10 mouse cellular contexts compared by ENCODE assay signal in genomic region chr2:59675270-59675995, GRCm38 (mm10).
A peak's percentile ranks its signal among the peaks of the same experiment; 100 is the strongest.
DNase-seq lines count a peak whose midpoint lies in the region; ATAC-seq and TF ChIP-seq lines count a peak whose summit lies in the region.
"Had no signal": no experiment of that assay in that cellular context is flagged by ENCODE, and none has a peak within 500 bp of the region (broad histone marks: within the 10 kb centered on the region; RNA-seq: fewer than 3 reads in every experiment).

No protein-coding gene starts in this region.

- H3K36me3 ChIP-seq in heart, adult 2 months (ENCODE audit: control insufficient read depth, insufficient read depth, low read length), result peaks cover 6% of the 10 kb centered on the region
- H3K36me3 ChIP-seq in heart, embryonic 11.5 days (ENCODE audit: control insufficient read depth, insufficient read depth, low read length), result no peaks in the 10 kb centered on the region
- H3K36me3 ChIP-seq in neural tube, embryonic 11.5 days (ENCODE audit: control insufficient read depth, insufficient read depth, low read length), result no peaks in the 10 kb centered on the region
- peaks cover 6% of the 10 kb centered on the region; the same call in 1 of the 2 replicates for H3K36me3 ChIP-seq in limb, embryonic 12.5 days
- H3K36me3 ChIP-seq in stomach, postnatal 0 days (ENCODE audit: control insufficient read depth, insufficient read depth, low read length), result no peaks in the 10 kb centered on the region

- H3K79me2 ChIP-seq in heart, adult 2 months (replicated peaks; ENCODE audit: control insufficient read depth, insufficient read depth, low read length), result peaks cover 4% of the 10 kb centered on the region

- intact Hi-C loops in heart, adult 2 months (cut with DNase I), result no loop called here

- H3K4me2 ChIP-seq in heart, embryonic 11.5 days, result no peak overlapping the region
- H3K4me2 ChIP-seq in neural tube, embryonic 11.5 days (ENCODE audit: low read depth), result no peak overlapping the region
- 0 out of 2 replicates have a peak overlapping the region, but pooled peaks have one; percentile 8 for H3K4me2 ChIP-seq in limb, embryonic 12.5 days
- H3K4me2 ChIP-seq in stomach, postnatal 0 days (replicated peaks; ENCODE audit: low read depth), result no peak overlapping the region

- no peaks in the 10 kb centered on the region for H3K27me3 ChIP-seq in heart, adult 2 months (ENCODE audit: control insufficient read depth, insufficient read depth, low read length)
- no peaks in the 10 kb centered on the region for H3K27me3 ChIP-seq in heart, embryonic 11.5 days (ENCODE audit: control insufficient read depth, insufficient read depth, low read length)
- no peaks in the 10 kb centered on the region for H3K27me3 ChIP-seq in neural tube, embryonic 11.5 days (ENCODE audit: control insufficient read depth, insufficient read depth, low read length)
- H3K27me3 ChIP-seq in limb, embryonic 12.5 days, result no peaks in the 10 kb centered on the region
- no peaks in the 10 kb centered on the region for H3K27me3 ChIP-seq in stomach, postnatal 0 days (ENCODE audit: control insufficient read depth, insufficient read depth, low read length)

- TF ChIP-seq EP300 in heart, adult 2 months (IDR thresholded peaks at IDR 0.05; ENCODE audit: insufficient read depth, low read depth, low read length), result 0 out of 2 replicates have a peak, but pooled peaks have one; percentile 14
- TF ChIP-seq EP300 in stomach, postnatal 0 days (optimal IDR thresholded peaks at IDR 0.05), result no peak

- peak; percentile 26 for TF ChIP-seq CTCF in heart, adult 2 months (IDR thresholded peaks at IDR 0.05)
- peak; percentile 62 for TF ChIP-seq CTCF in stomach, postnatal 0 days (IDR thresholded peaks at IDR 0.05; ENCODE audit: low read depth)

- 49% methylated on average over 17 of the region's 17 CpGs for WGBS in heart, adult 2 months
- 39% methylated on average over 17 of the region's 17 CpGs for WGBS in heart, embryonic 11.5 days (ENCODE audit: insufficient replicate concordance)
- 39% methylated on average over 17 of the region's 17 CpGs for WGBS in neural tube, embryonic 11.5 days
- 24% methylated on average over 17 of the region's 17 CpGs for WGBS in limb, embryonic 12.5 days
- 47% methylated on average over 17 of the region's 17 CpGs for WGBS in stomach, postnatal 0 days

- DNase-seq in heart, adult 2 months, result peak in 1 of 2 experiments; percentile 29
- no peak for DNase-seq in neural tube, embryonic 11.5 days (ENCODE audit: low spot score)
- no peak for DNase-seq in neural tube, embryonic 10.5 days (ENCODE audit: extremely low spot score, low spot score)
- peak; percentile 64 for DNase-seq in stomach, postnatal 0 days (ENCODE audit: low spot score)
- no peak for DNase-seq in cerebellum, postnatal 10 days
- DNase-seq in layer of hippocampus, postnatal 10 days (ENCODE audit: low spot score in 2 of 2), result no peak
- DNase-seq: thymus, postnatal 25 days had no signal

- no peak for TF ChIP-seq POLR2A in heart, adult 2 months (IDR thresholded peaks at IDR 0.05; ENCODE audit: insufficient read depth, low read depth, low read length)

- no peak overlapping the region for H3K4me3 ChIP-seq in heart, adult 2 months
- no peak overlapping the region for H3K4me3 ChIP-seq in heart, embryonic 11.5 days (ENCODE audit: low read depth, low read length)
- H3K4me3 ChIP-seq in neural tube, embryonic 11.5 days (ENCODE audit: low read depth, low read length), result no peak overlapping the region
- no peak overlapping the region for H3K4me3 ChIP-seq in limb, embryonic 12.5 days (replicated peaks)
- H3K4me3 ChIP-seq in stomach, postnatal 0 days (ENCODE audit: low read depth, low read length), result no peak overlapping the region

- H3K9ac ChIP-seq in heart, adult 2 months (ENCODE audit: low read depth, low read length), result no peak overlapping the region
- H3K9ac ChIP-seq in heart, embryonic 11.5 days (ENCODE audit: low read depth, low read length), result no peak overlapping the region
- peak overlapping the region; percentile 29; the same call in 1 of the 2 replicates for H3K9ac ChIP-seq in neural tube, embryonic 11.5 days (ENCODE audit: low read length)
- H3K9ac ChIP-seq in limb, embryonic 12.5 days (replicated peaks), result no peak overlapping the region
- H3K9ac ChIP-seq in stomach, postnatal 0 days (ENCODE audit: low read length), result no peak overlapping the region

- H3K4me1 ChIP-seq in heart, adult 2 months (ENCODE audit: control insufficient read depth, insufficient read depth, low read length), result peaks cover 32% of the 10 kb centered on the region
- H3K4me1 ChIP-seq in heart, embryonic 11.5 days (ENCODE audit: control insufficient read depth, insufficient read depth, low read length), result peaks cover 69% of the 10 kb centered on the region
- peaks cover 4% of the 10 kb centered on the region for H3K4me1 ChIP-seq in neural tube, embryonic 11.5 days (ENCODE audit: control insufficient read depth, insufficient read depth, low read length)
- H3K4me1 ChIP-seq in limb, embryonic 12.5 days (replicated peaks), result peaks cover 92% of the 10 kb centered on the region
- peaks cover 12% of the 10 kb centered on the region for H3K4me1 ChIP-seq in stomach, postnatal 0 days (replicated peaks; ENCODE audit: control insufficient read depth, insufficient read depth)

- no peak for ATAC-seq in heart, embryonic 11.5 days (replicated peaks; ENCODE audit: insufficient number of reproducible peaks, low FRiP score, low TSS enrichment)
- no peak for ATAC-seq in neural tube, embryonic 11.5 days (ENCODE audit: insufficient read depth, low FRiP score, low TSS enrichment)
- no peak for ATAC-seq in limb, embryonic 12.5 days (ENCODE audit: insufficient number of reproducible peaks, insufficient read depth, low FRiP score, low TSS enrichment, low read depth)
- ATAC-seq in stomach, postnatal 0 days (ENCODE audit: low FRiP score, low TSS enrichment), result peak; percentile 56

- no peaks in the 10 kb centered on the region for H3K9me3 ChIP-seq in heart, embryonic 11.5 days (replicated peaks; ENCODE audit: control insufficient read depth, low read length)
- no peaks in the 10 kb centered on the region for H3K9me3 ChIP-seq in neural tube, embryonic 11.5 days (ENCODE audit: control insufficient read depth, low read length)
- H3K9me3 ChIP-seq in limb, embryonic 12.5 days, result no peaks in the 10 kb centered on the region
- H3K9me3 ChIP-seq in stomach, postnatal 0 days (ENCODE audit: control insufficient read depth, low read length), result no peaks in the 10 kb centered on the region

- peak overlapping the region; percentile 60 for H3K27ac ChIP-seq in heart, adult 2 months
- no peak overlapping the region for H3K27ac ChIP-seq in heart, embryonic 11.5 days (ENCODE audit: low read depth, low read length)
- H3K27ac ChIP-seq in neural tube, embryonic 11.5 days (ENCODE audit: low read depth, low read length), result no peak overlapping the region
- peak overlapping the region; percentile 73 for H3K27ac ChIP-seq in limb, embryonic 12.5 days
- peak overlapping the region; percentile 70; the same call in 1 of the 2 replicates for H3K27ac ChIP-seq in stomach, postnatal 0 days (replicated peaks)
- H3K27ac ChIP-seq: macrophage had no signal

Comparison
In these comparisons a context has a peak if more than half of its experiments do, and no peak if none do; other contexts are left out.
1. H3K27ac ChIP-seq: peak in heart, adult 2 months (single experiment), limb, embryonic 12.5 days (single experiment) and stomach, postnatal 0 days (single experiment); none in heart, embryonic 11.5 days (single experiment) and neural tube, embryonic 11.5 days (single experiment).